Mouse (Mus musculus) spleen, embryonic (tissue): ENCODE measurements around the gene Usp22.

ENCODE experiments used
- CTCF ChIA-PET: fragments of 350-600 bp; sonication (Branson Sonifier 250); formaldehyde crosslinking; loops from one replicate; lab custom pipeline; 2022; lab: Charles Lee

The Usp22 gene

GRCm38 (mm10) chr11:61109707-61110106 lies 65.1 kb downstream of the Usp22 start:
- CTCF ChIA-PET: interaction anchor here (1.0 kb wide), 1 partner anchor 35 kb away, joined by 4 read pairs; no protein-coding TSS in a partner anchor

- CTCF ChIA-PET: interaction anchor here (0.6 to 2.1 kb wide), 2 partner anchors 28 to 35 kb away, joined by 3 to 5 read pairs; no protein-coding TSS in a partner anchor
These were observed 65.9 kb downstream of the Usp22 start for GRCm38 (mm10) chr11:61108911-61109361.

DNA sequence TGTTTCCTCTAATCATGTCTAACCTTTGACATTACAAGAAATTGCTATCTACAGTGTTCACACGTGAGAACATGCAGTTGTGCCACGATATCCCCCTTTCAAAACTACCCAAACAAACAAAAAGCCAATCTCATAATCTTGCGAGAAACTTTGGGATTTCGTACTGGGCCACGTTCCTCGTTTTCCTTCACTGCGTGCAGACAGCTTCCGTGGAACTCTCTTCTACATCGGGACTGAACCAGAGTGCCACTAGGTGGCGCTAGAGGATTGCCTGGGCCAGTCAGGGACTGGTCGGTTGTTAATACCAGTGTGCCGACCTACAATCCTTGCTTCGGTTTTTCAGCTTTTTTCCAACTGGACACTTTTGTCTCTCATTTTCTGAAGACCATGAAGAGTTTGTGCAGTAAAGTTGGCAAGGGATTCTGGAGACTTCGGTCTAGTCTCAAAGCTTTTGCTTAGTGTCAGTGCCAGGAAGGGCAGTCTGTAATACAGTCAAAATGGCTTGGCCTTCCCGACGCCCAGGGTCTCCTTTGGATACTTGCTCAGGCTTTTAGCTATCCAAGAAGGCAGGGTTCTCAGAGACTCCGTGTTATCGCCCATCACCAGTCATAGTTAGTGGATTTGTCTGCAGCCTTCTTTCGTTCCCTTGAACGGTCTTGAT lies 70.5 kb downstream of the Usp22 start:
- CTCF ChIA-PET: interaction anchor here (0.5 to 2.3 kb wide), 4 partner anchors 27 to 52 kb away, joined by 3 to 9 read pairs (median 4); no protein-coding TSS in a partner anchor

DNA sequence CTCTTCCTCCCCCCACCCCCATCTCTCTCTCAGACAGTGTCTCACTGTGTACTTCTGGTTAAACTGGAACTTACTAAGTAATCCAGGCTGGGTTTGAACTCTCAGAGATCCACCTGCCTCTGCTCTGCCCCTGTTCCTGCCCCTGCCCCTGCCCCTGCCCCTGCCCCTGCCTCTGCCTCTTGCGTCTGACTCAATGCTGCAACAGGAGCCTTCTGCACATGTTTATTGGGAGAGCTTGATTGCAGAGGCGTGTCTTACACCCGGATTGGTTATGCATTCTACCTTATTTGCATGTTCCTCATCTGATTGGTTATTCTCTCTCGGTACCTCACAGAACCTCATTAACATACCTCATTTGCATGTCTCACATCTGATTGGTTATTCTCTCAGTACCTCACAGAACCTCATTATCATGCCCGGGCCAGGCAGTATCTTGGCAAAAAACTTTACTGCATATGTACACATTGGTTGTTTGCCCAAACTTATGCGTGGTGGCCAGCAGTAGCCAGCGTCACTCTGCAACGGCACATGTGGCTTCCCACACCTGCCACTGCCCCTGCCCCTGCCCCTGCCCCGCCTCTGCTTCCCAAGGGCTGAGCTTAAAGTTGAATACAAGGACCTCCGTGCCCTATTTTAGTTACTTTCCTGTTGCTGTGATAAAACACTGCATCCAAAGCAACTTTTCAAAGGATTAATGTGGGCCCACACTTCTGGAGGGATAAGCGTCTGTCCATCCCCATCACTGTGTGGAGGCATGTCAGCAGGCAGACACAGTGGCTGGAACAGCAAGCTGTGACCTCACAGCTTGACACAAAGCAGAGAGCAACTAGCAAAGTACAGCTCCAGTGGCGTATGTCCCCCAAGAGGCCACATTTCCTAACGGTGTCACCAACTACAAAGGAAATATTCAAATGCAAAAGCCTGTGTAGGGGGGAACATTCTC lies 72.2 kb downstream of the Usp22 start:
- CTCF ChIA-PET: interaction anchor here (0.7 kb wide), 1 partner anchor 53 kb away, joined by 3 read pairs; no protein-coding TSS in a partner anchor
